Mouse (Mus musculus) cerebellum, adult 2 months (tissue): ENCODE results near the gene Ghr.

ENCODE experiments used
- CTCF ChIP-seq: fragments of 200-500 bp; IDR thresholded peaks from 2 replicates; pipeline ENCODE4 v1.5.1; 2011; ENCODE audit warnings: low read depth, mild to moderate bottlenecking, control low read depth, low read length, moderate library complexity, borderline replicate concordance; ENCODE audit not compliant: insufficient read depth
- POLR2A ChIP-seq: fragments of 200-500 bp; IDR thresholded peaks from 2 replicates; pipeline ENCODE4 v1.6.1; 2011; ENCODE audit warnings: low read length, control low read depth, borderline replicate concordance; ENCODE audit not compliant: insufficient read depth

DNA sequence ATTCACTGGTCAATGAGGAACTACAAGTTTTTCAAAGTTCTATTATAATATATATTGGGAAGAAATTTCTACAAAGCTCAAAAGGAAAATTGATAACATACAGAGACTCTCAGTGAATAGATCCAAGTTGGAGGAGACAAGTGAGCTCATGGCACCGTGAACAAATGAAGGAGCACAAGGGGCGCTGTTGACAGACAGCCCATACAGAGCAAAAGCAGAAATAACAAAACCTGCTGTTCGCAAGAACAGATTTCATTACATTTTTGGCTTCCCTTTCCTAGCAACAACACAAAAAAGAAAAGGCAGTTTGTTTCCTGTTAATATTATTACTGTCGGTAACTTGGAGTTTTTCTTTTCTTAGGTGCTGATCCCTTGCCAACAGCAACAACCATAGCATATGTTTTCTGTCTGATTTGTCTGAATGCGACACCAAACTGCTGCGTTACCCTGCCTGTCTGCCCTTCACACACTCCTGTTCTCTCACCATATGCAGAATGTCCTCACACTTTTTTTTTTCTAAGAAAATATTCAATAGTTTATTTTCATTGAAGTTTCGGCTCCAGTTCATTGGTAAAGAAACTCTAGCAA is 19.3 kb downstream of the Ghr start:
- TF ChIP-seq POLR2A (no peak), CTCF (no peak)
